Mouse (Mus musculus): ENCODE data around the gene Isca2.

Gene Isca2

GRCm38 (mm10) chr12:84823601-84824000 lies 50.5 kb downstream of the Isca2 start:
- DNase-seq, result no peak

DNA sequence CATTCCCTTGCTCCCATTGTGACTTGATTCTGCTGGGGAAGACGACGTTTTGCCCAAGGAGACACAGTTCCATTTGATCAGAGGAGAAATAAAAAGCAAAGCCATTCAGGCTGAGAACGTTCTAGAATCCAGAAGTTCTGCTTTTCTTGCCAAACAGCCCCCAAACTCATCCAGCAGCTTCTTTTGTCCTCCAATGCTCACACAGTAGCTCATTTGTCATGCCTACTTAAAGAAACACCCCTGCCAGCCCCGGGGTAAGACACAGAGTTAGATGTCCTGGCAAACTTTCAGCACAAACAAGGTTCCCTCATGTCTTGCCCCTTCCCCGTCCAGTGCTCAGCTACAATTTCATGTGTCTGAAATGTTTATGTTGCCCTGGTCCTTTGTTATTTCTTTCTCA lies 51.2 kb downstream of the Isca2 start:
- DNase-seq, result no peak
